Mouse (Mus musculus) lung, postnatal 0 days (tissue): ENCODE results near the gene Slamf1.

ENCODE experiments used
- CTCF ChIP-seq: IDR thresholded peaks from 2 replicates; pipeline ENCODE4 v1.5.1; 2016; ENCODE audit warnings: antibody characterized with exemption, mild to moderate bottlenecking
- EP300 ChIP-seq: IDR thresholded peaks from 2 replicates; pipeline ENCODE4 v1.6.1; 2016; ENCODE audit warnings: antibody characterized with exemption, mild to moderate bottlenecking, control low read depth

- no peak for TF ChIP-seq CTCF
- no peak for TF ChIP-seq EP300
Measured at GRCm38 (mm10) chr1:171827674-171828073, 60.7 kb downstream of the Slamf1 start.
